Mouse (Mus musculus): ENCODE results near the gene Eefsec. TPM values are rescaled to one million over a fixed set of nuclear protein-coding genes. Genes with fewer than 3 reads are reported as not detected.
A peak's percentile ranks its signal among the peaks of the same experiment; 100 is the strongest.

The Eefsec gene
- total RNA-seq, 1 experiment from 2014 or later, result 24.5 TPM

DNA sequence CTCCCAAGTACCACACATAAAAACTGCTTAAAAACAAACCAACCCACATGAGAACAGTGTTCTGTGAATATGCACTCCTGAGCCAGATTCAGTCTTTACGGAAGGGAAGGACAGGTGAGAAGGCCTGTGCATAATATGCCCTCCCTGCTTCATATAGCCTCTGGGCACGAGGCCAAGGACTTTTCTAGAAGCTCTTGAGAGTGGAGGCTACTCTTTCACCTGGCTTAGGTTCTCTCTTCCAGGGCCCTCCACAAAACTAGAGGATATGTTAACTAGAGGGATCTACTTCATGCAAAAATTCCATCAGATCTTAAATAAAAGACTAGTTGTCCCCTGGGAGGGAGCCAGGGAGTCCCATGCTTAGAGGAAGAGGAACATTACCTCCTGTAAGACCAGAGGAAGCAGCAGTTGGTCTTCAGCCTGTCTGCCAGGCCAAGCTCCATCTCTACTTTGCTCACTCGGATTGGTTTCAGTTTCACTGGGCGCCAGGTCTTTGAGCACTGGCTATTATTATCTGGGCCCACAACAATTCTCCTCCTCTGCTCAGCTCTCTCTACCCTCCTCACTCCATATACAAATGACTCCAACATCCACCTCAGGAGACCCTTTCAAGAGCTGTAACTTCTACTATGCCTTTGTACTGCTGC is 140.1 kb downstream of the Eefsec start:
- ATAC-seq (replicated peaks in 1 of 2; ENCODE audit: insufficient read depth in 1 of 2, low FRiP score in 2 of 2, low TSS enrichment in 1 of 2, low read depth in 1 of 2, poor library complexity in 2 of 2, severe bottlenecking in 2 of 2), result peak; percentile 76 to 85; a peak in 3 of 4 replicates

DNA sequence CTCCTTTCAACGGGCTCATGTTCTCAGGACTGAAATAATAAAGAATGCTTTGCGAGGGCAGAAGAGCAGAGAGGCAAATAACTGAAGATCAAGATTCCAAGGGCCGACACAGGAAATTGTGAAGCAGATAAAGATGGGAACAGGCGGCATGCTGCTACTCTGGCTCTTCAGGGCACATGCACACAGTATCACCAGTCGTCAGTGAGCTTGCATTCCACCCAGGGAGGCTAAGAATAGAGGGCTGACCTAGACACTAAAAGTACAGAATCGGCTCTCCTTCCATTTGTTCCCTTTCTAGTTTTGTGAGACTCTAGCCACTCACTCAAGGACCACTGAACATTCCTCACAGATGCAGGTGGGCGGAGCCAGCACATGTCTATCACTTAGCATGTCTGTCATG is 145.1 kb downstream of the Eefsec start:
- ATAC-seq (replicated peaks in 1 of 2; ENCODE audit: insufficient read depth in 1 of 2, low FRiP score in 2 of 2, low TSS enrichment in 1 of 2, low read depth in 1 of 2, poor library complexity in 2 of 2, severe bottlenecking in 2 of 2), result no peak

DNA sequence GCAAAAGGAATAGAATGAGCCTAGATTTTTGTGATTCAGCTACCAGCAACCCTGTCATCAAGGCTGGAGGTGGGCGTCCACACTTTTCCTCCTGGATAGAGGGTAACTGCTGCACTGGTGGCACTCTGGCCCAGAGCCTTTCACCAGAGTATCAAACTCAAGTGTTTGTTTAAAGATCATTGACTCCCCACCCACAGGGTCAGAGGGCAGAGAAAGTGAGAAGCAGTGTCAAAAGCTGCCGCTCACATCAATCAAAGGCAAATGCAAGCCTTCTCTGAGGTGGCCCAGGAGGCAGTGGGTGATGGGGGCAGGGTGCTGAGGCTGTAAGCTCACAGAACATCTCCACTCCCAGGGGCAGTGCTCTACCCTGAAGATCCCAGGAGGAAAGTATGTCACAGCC is 146.8 kb downstream of the Eefsec start:
- ATAC-seq (replicated peaks in 1 of 2; ENCODE audit: insufficient read depth in 1 of 2, low FRiP score in 2 of 2, low TSS enrichment in 1 of 2, low read depth in 1 of 2, poor library complexity in 2 of 2, severe bottlenecking in 2 of 2), result peak in 1 of 2 experiments; percentile 37; a peak in 1 of 4 replicates

DNA sequence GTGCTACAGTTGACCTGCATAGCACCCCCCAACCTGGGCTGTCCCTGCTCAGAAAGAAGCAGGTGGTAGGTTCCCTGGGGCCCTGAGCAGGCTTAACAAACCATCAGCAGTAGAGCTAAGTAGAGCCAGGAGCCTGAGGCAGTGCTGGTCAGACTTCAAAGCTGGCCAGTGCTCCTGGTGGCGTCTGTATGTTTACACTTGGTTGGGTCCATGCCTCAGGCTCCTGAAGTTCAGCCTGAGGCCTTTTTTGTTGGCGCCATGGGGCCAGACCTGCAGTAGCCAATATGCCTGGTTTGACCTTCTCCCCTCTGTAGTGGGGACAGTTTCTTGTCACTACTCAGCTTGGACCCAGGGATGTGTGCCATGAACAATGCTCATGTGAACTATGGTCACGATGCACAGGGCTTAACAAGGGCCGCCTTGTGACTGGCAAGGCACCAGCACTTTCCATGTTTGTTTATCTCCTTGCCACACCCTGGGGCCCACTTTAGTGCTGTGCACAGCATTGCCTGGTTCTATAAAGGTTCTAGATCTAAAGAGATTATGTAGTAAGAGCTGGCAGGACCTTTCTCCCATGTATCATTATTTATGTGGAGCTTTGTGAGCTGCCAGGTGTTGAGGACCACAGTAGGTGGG is 153.9 kb downstream of the Eefsec start:
- ATAC-seq (replicated peaks in 1 of 2; ENCODE audit: insufficient read depth in 1 of 2, low FRiP score in 2 of 2, low TSS enrichment in 1 of 2, low read depth in 1 of 2, poor library complexity in 2 of 2, severe bottlenecking in 2 of 2), result no peak; a peak in 1 of 4 replicates

DNA sequence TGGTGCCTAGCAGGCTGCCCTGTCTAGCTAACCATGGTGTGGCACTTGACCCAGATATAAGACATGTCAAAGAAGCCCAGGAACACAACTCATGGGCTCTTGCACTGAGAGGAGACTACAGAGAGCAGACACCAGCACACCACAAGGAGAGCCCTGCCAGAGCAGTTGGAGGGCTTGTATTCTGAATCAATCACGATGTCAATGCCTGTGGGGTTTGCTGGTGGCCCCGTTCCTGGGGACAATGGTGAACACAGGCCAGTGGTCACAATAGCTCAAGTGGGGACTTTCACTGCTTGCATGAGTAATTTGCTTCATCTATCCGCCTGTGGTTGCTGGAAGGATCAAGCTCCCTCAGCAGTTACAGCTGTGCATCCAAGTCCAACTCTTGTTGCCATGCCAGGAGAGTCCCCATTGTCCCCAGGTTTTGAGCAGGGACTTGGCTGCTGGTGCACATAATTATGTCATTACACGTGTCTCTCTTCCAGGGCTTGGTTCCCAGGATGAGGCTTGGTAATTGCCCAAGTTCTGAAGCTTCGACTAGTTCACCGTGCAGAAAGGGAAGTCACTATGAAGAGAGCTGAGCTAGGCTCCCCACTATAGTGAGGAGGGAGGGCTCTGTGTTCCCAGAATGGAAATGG is 156.1 kb downstream of the Eefsec start:
- ATAC-seq (replicated peaks in 1 of 2; ENCODE audit: insufficient read depth in 1 of 2, low FRiP score in 2 of 2, low TSS enrichment in 1 of 2, low read depth in 1 of 2, poor library complexity in 2 of 2, severe bottlenecking in 2 of 2), result no peak

DNA sequence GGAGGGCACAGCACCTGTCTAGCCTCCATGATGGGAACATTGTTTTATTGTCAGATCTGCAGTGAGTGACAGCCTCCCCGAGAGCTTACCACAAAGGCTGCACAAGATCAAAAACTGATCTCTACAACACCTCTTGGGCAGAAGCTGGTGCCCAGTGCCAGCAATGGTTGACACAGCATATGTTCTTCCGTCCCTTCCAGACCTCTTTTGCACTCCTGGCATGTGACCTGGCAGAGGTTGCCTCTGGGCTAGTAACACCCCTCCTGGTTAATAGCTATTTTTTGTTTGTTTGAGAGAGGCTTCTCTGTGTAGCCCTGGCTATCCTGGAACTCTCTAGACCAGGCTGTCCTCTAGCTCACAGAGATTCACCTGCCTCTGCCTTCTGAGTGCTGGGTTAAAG is 168.2 kb downstream of the Eefsec start:
- no peak for ATAC-seq (replicated peaks in 1 of 2; ENCODE audit: insufficient read depth in 1 of 2, low FRiP score in 2 of 2, low TSS enrichment in 1 of 2, low read depth in 1 of 2, poor library complexity in 2 of 2, severe bottlenecking in 2 of 2)

DNA sequence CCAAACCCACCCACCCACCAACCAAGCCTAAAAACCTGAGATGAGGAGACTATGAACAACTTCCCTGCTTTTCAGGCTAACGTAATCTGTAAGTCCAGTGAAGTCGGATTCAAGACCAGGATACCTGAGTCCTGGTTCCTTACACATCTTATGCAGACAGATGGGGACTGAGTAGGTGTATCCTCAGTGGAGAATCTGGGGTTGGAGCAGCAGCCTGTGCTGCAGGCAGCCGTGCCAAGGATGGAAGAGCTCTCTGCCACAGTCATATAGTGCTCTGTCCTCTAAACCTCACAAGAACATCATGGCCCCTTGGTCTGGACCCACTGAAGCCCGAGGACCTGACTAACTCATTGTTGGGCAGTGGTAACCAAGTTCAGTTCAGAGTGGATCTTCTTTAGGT is 169.1 kb downstream of the Eefsec start:
- no peak for ATAC-seq (replicated peaks in 1 of 2; ENCODE audit: insufficient read depth in 1 of 2, low FRiP score in 2 of 2, low TSS enrichment in 1 of 2, low read depth in 1 of 2, poor library complexity in 2 of 2, severe bottlenecking in 2 of 2)

DNA sequence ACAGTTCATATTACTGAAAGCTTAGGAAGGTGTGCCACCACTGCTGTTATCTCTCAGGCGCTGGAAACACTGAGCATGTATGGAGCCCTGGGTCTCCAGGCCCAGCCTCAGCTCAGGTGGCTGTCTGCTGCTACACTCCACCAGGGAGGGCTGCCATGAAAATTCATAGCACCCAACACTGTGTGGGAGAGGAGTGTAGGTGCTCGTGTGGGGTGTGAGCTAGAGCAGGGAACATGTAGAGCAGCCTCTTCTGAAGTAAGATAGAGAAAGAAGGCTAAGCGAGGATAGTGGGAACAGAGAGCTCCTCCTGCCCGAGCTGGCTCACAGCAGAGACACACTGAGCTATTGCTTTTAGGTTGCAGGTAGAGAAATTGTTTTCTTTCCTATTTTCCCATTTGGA is 170.1 kb downstream of the Eefsec start:
- ATAC-seq (replicated peaks in 1 of 2; ENCODE audit: insufficient read depth in 1 of 2, low FRiP score in 2 of 2, low TSS enrichment in 1 of 2, low read depth in 1 of 2, poor library complexity in 2 of 2, severe bottlenecking in 2 of 2), result no peak

DNA sequence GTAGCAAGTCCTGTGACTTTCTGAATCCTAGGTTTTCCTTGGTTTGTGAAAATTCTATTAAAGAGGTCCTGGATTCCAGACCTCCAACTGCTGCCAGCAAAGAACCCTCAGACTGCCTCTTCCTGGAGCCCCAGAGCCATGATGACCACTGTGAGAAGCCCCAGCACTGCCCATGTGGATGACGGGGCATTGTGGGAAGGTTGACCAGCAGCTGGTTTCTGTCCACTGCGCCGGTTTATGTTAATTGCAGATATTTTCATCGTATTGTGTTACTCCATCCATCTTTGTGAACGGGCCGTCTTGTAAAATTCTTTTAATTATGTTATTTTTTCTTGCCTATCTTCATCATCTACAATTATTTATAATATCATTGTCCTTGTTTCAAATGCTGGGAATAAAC is 171.7 kb downstream of the Eefsec start:
- no peak for ATAC-seq (replicated peaks in 1 of 2; ENCODE audit: insufficient read depth in 1 of 2, low FRiP score in 2 of 2, low TSS enrichment in 1 of 2, low read depth in 1 of 2, poor library complexity in 2 of 2, severe bottlenecking in 2 of 2)

DNA sequence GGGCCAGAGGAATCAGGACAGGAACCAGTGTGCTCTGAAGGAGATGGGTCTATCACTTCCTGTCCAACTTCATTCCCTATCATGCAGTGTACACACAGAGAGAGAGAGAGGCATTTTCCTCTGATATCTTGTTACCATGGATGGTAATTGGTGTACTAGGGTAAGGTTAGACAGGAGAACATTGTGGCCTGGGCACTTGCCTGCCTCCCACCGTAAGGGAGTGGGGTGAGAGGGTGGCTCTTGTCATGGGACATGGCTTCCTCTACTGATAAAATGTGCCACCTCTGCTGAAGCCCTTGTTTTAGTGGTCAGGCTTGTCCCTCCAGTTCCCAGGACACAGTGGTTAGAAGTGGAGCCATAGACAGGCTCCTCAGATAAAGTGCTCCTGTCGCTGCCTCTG is 178.4 kb downstream of the Eefsec start:
- no peak for ATAC-seq (replicated peaks in 1 of 2; ENCODE audit: insufficient read depth in 1 of 2, low FRiP score in 2 of 2, low TSS enrichment in 1 of 2, low read depth in 1 of 2, poor library complexity in 2 of 2, severe bottlenecking in 2 of 2)

DNA sequence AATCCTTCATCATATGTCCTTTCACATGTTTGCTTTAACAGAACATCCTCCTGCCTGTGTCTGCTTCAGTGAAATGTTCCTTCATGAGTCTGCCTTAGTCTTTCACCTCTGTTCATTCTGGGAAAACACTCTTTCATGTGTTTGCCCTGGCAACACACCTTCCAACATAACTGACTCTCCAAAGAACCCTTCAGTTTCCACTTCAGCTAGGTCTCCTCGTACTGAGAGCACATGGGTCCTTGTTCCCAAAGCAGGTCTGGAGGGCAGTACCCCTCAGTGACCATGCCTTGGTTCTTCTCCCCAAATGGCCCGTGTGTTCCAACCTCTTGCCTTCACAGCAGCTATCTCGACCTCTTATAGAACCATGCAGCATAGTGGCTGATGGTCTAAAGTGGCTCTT is 179.3 kb downstream of the Eefsec start:
- no peak for ATAC-seq (replicated peaks in 1 of 2; ENCODE audit: insufficient read depth in 1 of 2, low FRiP score in 2 of 2, low TSS enrichment in 1 of 2, low read depth in 1 of 2, poor library complexity in 2 of 2, severe bottlenecking in 2 of 2)

DNA sequence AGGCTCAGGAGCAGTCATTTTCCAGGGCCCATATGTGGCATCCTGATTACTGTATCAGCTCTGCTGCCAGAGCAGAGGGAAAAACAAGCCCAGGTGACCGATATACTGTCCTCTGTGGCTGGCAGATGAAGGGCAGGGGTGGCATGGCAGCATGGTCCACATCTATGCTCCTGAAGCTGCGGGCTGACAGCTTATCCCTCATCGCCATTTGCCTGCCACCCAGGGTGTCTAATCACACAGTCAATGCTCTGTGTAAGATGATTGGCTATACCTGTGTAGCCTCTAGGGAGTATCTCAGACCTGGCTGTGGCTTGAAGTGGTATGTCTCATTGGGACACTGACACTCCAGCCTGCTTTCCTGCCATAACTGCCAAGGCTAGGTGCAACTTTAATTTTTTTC is 180.3 kb downstream of the Eefsec start:
- no peak for ATAC-seq (replicated peaks in 1 of 2; ENCODE audit: insufficient read depth in 1 of 2, low FRiP score in 2 of 2, low TSS enrichment in 1 of 2, low read depth in 1 of 2, poor library complexity in 2 of 2, severe bottlenecking in 2 of 2)

DNA sequence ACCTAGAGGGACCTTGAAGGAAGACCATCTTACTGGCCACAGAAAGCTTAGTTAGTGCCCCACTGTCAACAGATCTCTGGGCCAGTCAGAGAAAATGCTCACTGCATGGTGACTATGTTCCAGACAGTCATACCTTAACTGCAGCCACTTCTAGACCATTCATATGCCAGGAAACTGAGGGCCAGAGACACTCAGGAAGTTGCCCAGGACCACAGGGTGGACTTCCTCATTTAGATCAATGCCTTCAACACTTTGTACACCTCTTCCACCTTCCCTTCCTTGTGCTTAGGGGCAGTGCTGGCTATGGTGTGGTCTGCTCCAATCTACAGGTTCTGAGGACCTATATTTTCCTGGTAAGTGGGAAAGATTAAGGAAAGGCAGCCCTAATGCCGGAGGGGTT is 181.0 kb downstream of the Eefsec start:
- ATAC-seq (replicated peaks in 1 of 2; ENCODE audit: insufficient read depth in 1 of 2, low FRiP score in 2 of 2, low TSS enrichment in 1 of 2, low read depth in 1 of 2, poor library complexity in 2 of 2, severe bottlenecking in 2 of 2), result peak; percentile 54 to 61; a peak in 3 of 4 replicates

DNA sequence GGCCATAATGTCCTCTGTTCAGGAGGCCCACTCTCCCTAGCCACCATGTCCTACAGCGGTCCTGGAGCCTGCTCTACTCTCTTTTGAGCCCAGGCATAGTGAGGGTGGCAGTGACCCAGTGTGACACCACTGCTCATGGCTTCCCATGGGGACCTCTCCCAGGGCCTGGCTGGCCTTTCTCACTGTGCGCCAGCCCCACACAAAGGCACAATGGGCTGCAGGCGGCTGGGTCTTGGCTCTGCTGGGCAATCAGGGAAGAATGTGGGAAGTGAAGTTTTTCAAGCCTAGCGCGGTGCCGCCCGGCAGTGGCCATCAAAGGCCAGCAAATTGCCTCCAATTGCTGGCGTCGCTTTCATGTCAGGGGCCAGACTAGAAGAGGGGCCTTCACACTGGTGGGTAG is 184.2 kb downstream of the Eefsec start:
- no peak for ATAC-seq (replicated peaks in 1 of 2; ENCODE audit: insufficient read depth in 1 of 2, low FRiP score in 2 of 2, low TSS enrichment in 1 of 2, low read depth in 1 of 2, poor library complexity in 2 of 2, severe bottlenecking in 2 of 2)

DNA sequence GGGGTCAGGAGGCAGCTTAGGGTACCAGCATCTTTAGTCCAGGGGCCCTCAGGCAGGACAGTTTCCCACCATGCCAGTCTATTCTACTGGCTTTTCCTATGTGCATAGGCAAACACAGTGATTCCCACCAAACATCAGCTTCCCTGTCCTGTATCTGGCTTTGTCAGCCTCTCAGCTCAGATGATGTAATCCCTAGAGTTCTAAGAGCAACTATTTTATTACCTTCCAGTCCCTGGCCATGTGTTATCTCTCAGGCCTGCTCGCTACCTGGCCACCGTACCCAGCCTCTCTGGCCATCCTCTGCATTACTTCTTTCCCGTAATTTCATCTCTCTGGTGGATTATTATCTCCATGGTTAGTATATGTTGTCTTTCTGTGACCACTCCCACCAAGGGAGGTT is 185.7 kb downstream of the Eefsec start:
- ATAC-seq (replicated peaks in 1 of 2; ENCODE audit: insufficient read depth in 1 of 2, low FRiP score in 2 of 2, low TSS enrichment in 1 of 2, low read depth in 1 of 2, poor library complexity in 2 of 2, severe bottlenecking in 2 of 2), result no peak

DNA sequence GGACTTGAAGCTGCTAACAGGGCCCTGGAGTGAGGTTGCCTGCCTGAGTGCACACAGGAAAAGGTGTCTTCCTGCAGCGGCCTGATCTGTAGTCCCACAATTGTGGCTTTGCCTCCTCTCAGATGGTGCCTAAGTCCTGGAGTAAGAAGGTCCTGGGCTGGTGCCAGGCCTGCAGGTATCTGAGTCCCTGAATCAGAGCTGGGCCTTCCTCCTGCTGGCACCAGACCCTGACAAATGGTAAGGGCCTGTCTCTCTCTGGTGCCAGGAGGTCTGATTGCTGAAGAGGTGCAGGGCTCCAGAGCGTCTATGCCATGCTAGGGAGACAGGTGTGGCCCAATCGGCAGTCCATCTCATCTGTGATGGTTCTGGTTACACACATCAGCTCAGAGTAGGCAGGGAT is 186.7 kb downstream of the Eefsec start:
- ATAC-seq (replicated peaks in 1 of 2; ENCODE audit: insufficient read depth in 1 of 2, low FRiP score in 2 of 2, low TSS enrichment in 1 of 2, low read depth in 1 of 2, poor library complexity in 2 of 2, severe bottlenecking in 2 of 2), result no peak

DNA sequence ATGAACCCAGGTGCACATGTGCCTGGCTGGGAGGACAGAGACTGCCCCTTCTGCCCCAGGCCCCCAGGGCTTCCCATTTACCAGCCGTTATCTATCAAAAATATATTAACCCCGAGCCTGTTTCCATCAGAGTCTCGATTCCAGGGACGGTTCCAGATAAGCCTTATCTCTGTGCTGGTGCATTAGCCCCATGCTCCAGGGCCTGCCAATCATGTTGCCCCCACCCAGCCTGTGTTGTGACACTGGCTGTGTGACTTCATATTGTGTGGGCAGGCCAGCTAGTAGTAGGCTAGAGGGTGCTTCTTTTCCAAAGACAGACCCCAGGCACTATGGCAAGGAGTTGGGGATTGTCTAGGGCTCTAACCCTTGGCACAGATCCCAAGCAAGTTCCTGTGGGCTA is 190.9 kb downstream of the Eefsec start:
- no peak for ATAC-seq (replicated peaks in 1 of 2; ENCODE audit: insufficient read depth in 1 of 2, low FRiP score in 2 of 2, low TSS enrichment in 1 of 2, low read depth in 1 of 2, poor library complexity in 2 of 2, severe bottlenecking in 2 of 2)

DNA sequence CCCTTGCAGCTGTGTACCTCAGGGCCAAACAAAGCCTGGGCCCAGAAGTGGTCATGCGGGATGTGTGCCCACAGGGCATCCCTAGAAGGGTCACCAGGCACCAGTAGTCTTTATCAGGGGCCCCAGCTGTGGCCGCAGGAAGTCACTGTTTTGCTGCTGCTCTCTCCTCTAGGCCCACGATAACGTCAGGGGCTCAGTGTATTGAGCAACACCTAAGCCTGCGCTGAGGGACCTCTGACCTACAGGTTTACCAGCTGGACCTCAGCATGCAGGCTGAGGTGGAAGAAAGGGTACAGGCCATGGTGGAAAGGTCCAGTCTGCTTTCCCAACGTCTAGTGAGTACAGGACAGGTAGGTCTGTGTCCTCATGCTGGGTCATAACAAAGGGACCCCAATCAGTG is 192.3 kb downstream of the Eefsec start:
- ATAC-seq (replicated peaks in 1 of 2; ENCODE audit: insufficient read depth in 1 of 2, low FRiP score in 2 of 2, low TSS enrichment in 1 of 2, low read depth in 1 of 2, poor library complexity in 2 of 2, severe bottlenecking in 2 of 2), result peak in 1 of 2 experiments; percentile 14; a peak in 2 of 4 replicates

Data from hematopoietic stem cell, adult 5-6 weeks (primary cell).